Mouse (Mus musculus): ENCODE measurements at regions not wholly inside any gene's neighbourhood (a gene's known extent, or its start where the extent isn't known, plus 50 kb on each side); places are given as distances from the start of the nearest gene placed in this dataset.

DNA sequence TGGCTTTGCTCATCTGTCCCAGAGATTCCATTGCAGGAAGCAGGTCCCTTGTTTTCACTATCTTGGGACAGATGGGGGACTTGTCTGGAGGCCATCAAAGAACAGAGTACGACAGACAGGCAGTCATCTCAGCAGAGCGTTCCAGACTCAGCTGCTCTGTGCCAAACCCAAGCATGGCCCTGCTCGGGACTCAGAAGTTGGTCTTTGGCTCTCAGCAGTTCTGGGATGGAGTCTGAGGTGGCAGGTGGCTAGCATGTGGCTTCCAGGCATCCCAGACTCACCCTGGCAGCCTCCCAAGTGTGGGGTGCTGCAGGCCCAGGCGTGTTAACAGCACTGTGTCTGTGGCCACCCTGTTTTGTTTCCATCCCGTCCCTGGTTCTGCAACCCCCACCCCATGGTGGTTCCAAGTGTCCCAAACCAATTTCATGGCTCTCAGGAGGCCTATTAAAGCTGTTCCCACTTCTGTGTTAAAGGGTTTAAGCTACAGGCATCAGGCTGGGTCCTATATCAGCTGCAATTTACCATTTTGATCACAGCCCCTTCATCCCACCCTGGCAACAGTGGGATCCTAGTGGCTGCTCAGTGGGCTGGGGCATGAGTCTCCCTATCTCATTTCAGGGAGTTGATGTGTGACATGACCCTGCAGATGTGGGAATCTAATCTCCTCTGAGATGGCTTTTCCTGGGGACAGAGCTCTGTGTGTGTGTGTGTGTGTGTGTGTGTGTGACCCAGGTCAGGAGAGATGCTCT lies 51.1 kb upstream of the Sulf2 start:
- ATAC-seq (ENCODE audit: low read depth) = no peak
- peaks cover 24% of the 10 kb centered on the region for H3K4me1 ChIP-seq (ENCODE audit: control insufficient read depth, insufficient read depth, low read length)
- 37% methylated on average over 5 of the region's 5 CpGs for WGBS

More for the DNA sequence above, 51.1 kb upstream of the Sulf2 start:
- Histone ChIP-seq H3K4me3 (ENCODE audit: low read depth, low read length) (no peak overlapping the region), H3K9ac (ENCODE audit: low read depth, low read length) (no peak overlapping the region), H3K36me3 (ENCODE audit: control insufficient read depth, insufficient read depth, low read length) (no peaks in the 10 kb centered on the region), H3K9me3 (ENCODE audit: control insufficient read depth, low read length) (no peaks in the 10 kb centered on the region), H3K4me2 (ENCODE audit: low read depth, low read length) (no peak overlapping the region), H3K27ac (replicated peaks; ENCODE audit: low read depth, low read length) (no peak overlapping the region), H3K27me3 (replicated peaks; ENCODE audit: control insufficient read depth, insufficient read depth, low read length) (no peaks in the 10 kb centered on the region)
- no peak for DNase-seq (ENCODE audit: low spot score)
